Mouse (Mus musculus): ENCODE measurements at regions not wholly inside any gene's neighbourhood (a gene's known extent, or its start where the extent isn't known, plus 50 kb on each side); places are given as distances from the start of the nearest gene placed in this dataset.

GRCm38 (mm10) chr10:20891426-20891825 is 60.9 kb upstream of the Ahi1 start:
- no peak for DNase-seq (ENCODE audit: low read depth)
- TF ChIP-seq POLR2A (IDR thresholded peaks at IDR 0.05; ENCODE audit: borderline replicate concordance, extremely low read depth, insufficient read depth, insufficient read length, poor library complexity, severe bottlenecking) = no peak
- no peak for TF ChIP-seq CTCF (IDR thresholded peaks at IDR 0.05; ENCODE audit: borderline replicate concordance, extremely low read depth, insufficient read depth, insufficient read length)

DNA sequence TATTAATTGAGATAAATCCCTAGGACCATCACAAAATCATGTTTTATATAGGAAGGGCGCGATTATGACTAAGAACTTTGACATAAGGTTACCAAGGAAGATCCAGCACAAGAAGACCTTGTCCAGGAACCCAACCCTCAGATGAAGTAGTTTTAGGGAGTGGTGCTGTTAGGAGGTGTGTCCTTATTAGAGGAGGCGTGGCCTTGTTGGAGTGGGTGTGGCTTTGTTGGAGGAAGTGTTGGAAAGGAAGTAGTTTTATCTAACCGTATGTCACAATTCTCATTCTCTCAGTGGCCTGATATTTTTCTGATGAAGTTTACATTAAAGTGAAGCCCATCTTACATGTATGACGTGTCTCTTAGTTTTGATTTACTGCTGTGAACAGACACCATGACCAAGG is 68.7 kb upstream of the Ahi1 start:
- TF ChIP-seq CTCF (IDR thresholded peaks at IDR 0.05; ENCODE audit: borderline replicate concordance, extremely low read depth, insufficient read depth, insufficient read length) (no peak), POLR2A (IDR thresholded peaks at IDR 0.05; ENCODE audit: borderline replicate concordance, extremely low read depth, insufficient read depth, insufficient read length, poor library complexity, severe bottlenecking) (no peak)
- no peak for DNase-seq (ENCODE audit: low read depth)

DNA sequence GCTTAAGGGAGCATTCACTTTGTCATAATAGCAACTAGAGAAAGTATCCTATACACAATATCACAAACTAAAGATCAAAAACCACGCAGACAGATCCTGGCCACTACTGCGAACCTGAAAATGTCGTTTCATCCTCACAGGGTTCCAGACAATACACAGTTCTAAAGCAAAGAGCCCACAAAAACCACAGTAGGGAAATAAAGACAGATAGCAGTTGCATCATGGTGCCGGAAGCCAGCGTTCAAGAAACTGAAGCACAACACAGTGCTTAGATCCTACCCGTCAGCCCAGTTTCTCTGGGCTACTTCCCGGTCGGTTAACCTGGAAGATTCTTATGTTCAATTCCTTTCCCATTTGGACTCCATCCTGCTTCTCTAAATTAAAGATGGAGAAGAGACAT is 69.7 kb upstream of the Ahi1 start:
- TF ChIP-seq CTCF (IDR thresholded peaks at IDR 0.05; ENCODE audit: borderline replicate concordance, extremely low read depth, insufficient read depth, insufficient read length) = no peak
- TF ChIP-seq POLR2A (IDR thresholded peaks at IDR 0.05; ENCODE audit: borderline replicate concordance, extremely low read depth, insufficient read depth, insufficient read length, poor library complexity, severe bottlenecking) = no peak
- DNase-seq (ENCODE audit: low read depth) = no peak

DNA sequence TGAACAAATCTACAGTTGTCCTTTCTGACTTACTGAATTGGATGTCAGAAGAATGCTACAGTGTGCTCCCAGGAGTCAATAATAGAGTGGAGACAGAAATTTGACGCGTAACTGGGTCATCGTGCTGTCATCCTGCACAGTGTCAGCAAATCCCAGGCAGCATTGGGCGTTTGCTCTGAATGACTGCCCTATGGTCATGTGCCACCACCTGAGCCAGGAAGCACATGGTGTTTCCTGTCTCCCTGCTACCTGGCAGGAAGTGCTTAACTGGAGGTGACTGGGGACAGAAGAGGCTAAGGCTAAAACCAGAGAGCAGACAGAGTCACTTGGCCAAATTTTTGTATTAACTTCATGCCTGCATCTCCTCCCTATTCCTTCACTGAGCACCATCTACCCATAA is 72.1 kb upstream of the Ahi1 start:
- no peak for DNase-seq (ENCODE audit: low read depth)
- no peak for TF ChIP-seq CTCF (IDR thresholded peaks at IDR 0.05; ENCODE audit: borderline replicate concordance, extremely low read depth, insufficient read depth, insufficient read length)
- no peak for TF ChIP-seq POLR2A (IDR thresholded peaks at IDR 0.05; ENCODE audit: borderline replicate concordance, extremely low read depth, insufficient read depth, insufficient read length, poor library complexity, severe bottlenecking)

DNA sequence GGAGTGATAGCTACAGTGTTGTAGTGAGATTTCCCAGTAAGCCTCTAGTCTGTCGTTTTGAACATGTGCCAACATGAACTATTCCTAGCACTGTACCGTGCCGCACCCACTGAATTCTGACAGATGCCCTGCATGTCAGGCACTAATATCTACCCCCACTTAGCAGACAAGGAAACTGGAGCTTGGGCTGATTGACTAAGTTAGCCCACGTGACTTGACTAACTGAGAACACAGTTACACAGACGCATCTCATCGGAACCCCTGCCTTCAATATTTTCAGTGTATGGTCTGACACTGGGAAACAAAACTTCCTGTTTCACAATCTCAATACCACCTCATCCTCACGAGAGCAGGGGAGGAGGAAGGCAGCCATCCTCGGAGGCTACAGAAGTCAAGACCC is 72.9 kb upstream of the Ahi1 start:
- DNase-seq (ENCODE audit: low read depth) = no peak
- no peak for TF ChIP-seq CTCF (IDR thresholded peaks at IDR 0.05; ENCODE audit: borderline replicate concordance, extremely low read depth, insufficient read depth, insufficient read length)
- TF ChIP-seq POLR2A (IDR thresholded peaks at IDR 0.05; ENCODE audit: borderline replicate concordance, extremely low read depth, insufficient read depth, insufficient read length, poor library complexity, severe bottlenecking) = no peak

- DNase-seq (ENCODE audit: low read depth) = no peak
- no peak for TF ChIP-seq CTCF (IDR thresholded peaks at IDR 0.05; ENCODE audit: borderline replicate concordance, extremely low read depth, insufficient read depth, insufficient read length)
- TF ChIP-seq POLR2A (IDR thresholded peaks at IDR 0.05; ENCODE audit: borderline replicate concordance, extremely low read depth, insufficient read depth, insufficient read length, poor library complexity, severe bottlenecking) = no peak
Measured at GRCm38 (mm10) chr10:20867076-20867475, 85.3 kb upstream of the Ahi1 start.

- no peak for TF ChIP-seq POLR2A (IDR thresholded peaks at IDR 0.05; ENCODE audit: borderline replicate concordance, extremely low read depth, insufficient read depth, insufficient read length, poor library complexity, severe bottlenecking)
- no peak for TF ChIP-seq CTCF (IDR thresholded peaks at IDR 0.05; ENCODE audit: borderline replicate concordance, extremely low read depth, insufficient read depth, insufficient read length)
Measured at GRCm38 (mm10) chr10:20865031-20865430, 87.3 kb upstream of the Ahi1 start.

GRCm38 (mm10) chr10:20857413-20857812 is 94.9 kb upstream of the Ahi1 start:
- no peak for DNase-seq (ENCODE audit: low read depth)
- no peak for TF ChIP-seq POLR2A (IDR thresholded peaks at IDR 0.05; ENCODE audit: borderline replicate concordance, extremely low read depth, insufficient read depth, insufficient read length, poor library complexity, severe bottlenecking)
- TF ChIP-seq CTCF (IDR thresholded peaks at IDR 0.05; ENCODE audit: borderline replicate concordance, extremely low read depth, insufficient read depth, insufficient read length) = no peak

More at GRCm38 (mm10) chr10:20865031-20865430, 87.3 kb upstream of the Ahi1 start:
- no peak for DNase-seq (ENCODE audit: low read depth)

GRCm38 (mm10) chr10:20854621-20855363 is 97.6 kb upstream of the Ahi1 start:
- peak; percentile 87 for DNase-seq (ENCODE audit: low read depth)

GRCm38 (mm10) chr10:20847287-20847686 is 105.1 kb upstream of the Ahi1 start:
- TF ChIP-seq POLR2A (IDR thresholded peaks at IDR 0.05; ENCODE audit: borderline replicate concordance, extremely low read depth, insufficient read depth, insufficient read length, poor library complexity, severe bottlenecking) = no peak
- no peak for TF ChIP-seq CTCF (IDR thresholded peaks at IDR 0.05; ENCODE audit: borderline replicate concordance, extremely low read depth, insufficient read depth, insufficient read length)
- DNase-seq (ENCODE audit: low read depth) = no peak

More at GRCm38 (mm10) chr10:20854621-20855363, 97.6 kb upstream of the Ahi1 start:
- TF ChIP-seq CTCF (IDR thresholded peaks at IDR 0.05; ENCODE audit: borderline replicate concordance, extremely low read depth, insufficient read depth, insufficient read length) (no peak), POLR2A (IDR thresholded peaks at IDR 0.05; ENCODE audit: borderline replicate concordance, extremely low read depth, insufficient read depth, insufficient read length, poor library complexity, severe bottlenecking) (no peak)

DNA sequence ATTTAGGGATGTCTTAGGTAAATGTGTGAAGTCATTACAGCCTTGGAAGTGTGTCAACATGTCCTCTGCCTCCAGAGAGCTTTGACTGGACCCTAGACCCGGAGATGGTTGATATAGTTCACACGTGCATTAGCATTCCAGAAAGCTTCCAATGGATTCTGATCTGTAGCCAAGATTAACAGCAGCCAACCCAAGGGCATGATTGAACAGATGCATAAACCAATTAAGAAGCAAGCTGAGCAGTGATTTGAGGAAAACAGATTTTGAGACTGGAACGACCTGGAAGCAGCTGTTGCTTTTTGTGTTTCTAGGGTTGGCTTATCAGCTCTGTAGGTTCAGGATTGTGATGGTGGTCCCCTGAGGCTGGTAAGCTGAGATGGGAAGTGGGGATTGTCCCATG is 109.1 kb upstream of the Ahi1 start:
- TF ChIP-seq POLR2A (IDR thresholded peaks at IDR 0.05; ENCODE audit: borderline replicate concordance, extremely low read depth, insufficient read depth, insufficient read length, poor library complexity, severe bottlenecking) (no peak), CTCF (IDR thresholded peaks at IDR 0.05; ENCODE audit: borderline replicate concordance, extremely low read depth, insufficient read depth, insufficient read length) (no peak)
- DNase-seq (ENCODE audit: low read depth) = peak; percentile 77

DNA sequence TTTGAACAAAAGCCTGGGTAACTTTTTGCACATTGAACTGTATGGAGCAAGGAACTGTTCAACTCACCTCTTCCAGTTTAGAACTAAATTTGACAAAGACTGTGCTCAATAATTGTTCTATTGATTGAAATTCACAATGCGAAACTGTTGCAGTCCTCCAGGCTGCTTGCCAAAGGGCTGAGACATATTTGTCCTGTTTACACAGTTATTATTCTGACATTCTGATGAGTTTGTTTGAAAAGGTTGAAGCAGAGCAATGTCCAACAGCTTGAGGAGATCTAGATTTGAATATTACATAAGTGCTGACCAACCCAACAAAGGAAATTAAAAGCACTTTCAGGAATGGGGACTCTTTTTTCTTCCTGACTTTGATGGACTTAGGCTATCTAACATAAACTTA is 110.2 kb upstream of the Ahi1 start:
- TF ChIP-seq CTCF (IDR thresholded peaks at IDR 0.05; ENCODE audit: borderline replicate concordance, extremely low read depth, insufficient read depth, insufficient read length) = no peak
- TF ChIP-seq POLR2A (IDR thresholded peaks at IDR 0.05; ENCODE audit: borderline replicate concordance, extremely low read depth, insufficient read depth, insufficient read length, poor library complexity, severe bottlenecking) = no peak
- DNase-seq (ENCODE audit: low read depth) = no peak

Measured in brain, embryonic 14.5 days (tissue).